Mouse (Mus musculus): ENCODE data around the gene Elp4.

Gene Elp4

DNA sequence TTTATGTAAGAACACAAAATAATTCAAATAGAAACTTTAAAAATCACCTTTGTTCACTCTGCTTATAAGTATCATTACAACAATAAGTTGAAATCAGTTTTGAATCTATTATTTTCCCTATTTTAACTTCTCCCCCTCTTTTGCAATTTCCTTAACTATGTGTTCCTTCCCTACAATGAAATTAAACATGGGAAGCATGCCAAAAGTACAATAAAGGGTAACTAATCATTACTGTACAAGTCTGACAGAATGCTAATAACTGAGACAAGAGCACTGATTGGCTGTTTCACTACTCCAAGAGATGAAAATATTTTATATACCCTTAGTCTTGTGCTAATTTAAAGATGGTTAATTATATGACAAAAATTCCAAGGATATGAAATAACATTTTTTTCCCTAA is 99.2 kb downstream of the Elp4 start:
- no peak for DNase-seq

DNA sequence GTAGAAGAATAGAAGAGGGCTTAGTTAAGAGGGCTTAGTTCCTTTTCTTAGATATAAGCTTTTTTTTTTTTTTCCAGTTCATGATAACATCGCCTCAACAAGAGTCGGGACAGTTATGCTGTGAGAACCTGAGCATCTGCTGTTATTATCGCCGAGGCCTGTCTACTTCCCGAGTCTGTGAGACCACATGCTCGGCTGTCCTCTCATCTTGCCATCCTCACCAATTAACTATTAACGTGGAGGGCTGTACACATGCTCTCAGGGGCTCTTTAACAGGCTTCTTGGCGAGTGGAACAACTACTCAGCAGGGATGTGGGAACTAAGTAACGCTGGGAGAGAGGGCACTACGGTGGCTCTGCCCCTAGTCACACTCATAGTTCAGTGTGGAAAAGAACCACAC is 99.9 kb downstream of the Elp4 start:
- DNase-seq: no peak

- DNase-seq: no peak
These were observed 100.9 kb downstream of the Elp4 start for GRCm38 (mm10) chr2:105803427-105803826.

DNA sequence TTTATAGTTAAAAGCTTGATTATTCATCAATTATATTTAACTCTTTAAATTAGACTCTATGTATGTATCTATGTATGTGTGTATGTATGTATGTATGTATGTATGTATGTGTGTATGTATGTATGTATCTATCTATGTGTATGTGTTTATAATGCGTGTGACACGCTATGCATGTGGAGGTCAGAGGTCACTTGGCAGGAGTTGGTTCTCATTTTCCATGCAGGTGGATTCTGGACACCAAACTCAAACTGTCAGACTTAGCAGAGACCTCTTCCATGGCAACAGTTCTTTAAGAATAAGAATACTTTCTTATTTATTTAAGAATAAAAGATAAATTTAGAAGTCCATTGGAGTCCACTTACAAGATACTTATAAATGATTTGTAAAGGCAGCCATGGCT is 101.5 kb downstream of the Elp4 start:
- DNase-seq: no peak

- DNase-seq: no peak
These were observed 102.8 kb downstream of the Elp4 start for GRCm38 (mm10) chr2:105801536-105801935.

GRCm38 (mm10) chr2:105800694-105801093 is 103.7 kb downstream of the Elp4 start:
- DNase-seq: no peak

- no peak for DNase-seq
These were observed 104.5 kb downstream of the Elp4 start for GRCm38 (mm10) chr2:105799840-105800239.

DNA sequence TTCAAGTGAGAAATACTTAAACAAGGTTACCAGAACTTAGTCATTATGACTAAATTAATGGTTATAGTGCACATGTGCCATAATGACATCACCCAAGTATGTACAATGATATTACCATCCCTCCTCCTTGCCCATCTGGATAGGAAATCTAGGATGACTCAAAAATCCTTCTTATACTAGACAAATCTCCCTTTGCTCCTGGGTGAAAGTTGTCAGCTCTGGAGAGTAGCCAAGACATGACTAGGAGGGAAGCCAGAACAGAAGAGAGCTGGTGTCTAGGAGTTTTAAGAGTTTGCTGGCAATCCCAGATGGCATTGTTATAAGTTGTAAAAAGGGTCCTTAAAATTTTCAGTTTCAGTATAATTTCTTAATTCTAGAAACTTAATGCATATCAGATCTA is 106.5 kb downstream of the Elp4 start:
- DNase-seq: no peak

GRCm38 (mm10) chr2:105796101-105796500 is 108.3 kb downstream of the Elp4 start:
- DNase-seq: no peak

DNA sequence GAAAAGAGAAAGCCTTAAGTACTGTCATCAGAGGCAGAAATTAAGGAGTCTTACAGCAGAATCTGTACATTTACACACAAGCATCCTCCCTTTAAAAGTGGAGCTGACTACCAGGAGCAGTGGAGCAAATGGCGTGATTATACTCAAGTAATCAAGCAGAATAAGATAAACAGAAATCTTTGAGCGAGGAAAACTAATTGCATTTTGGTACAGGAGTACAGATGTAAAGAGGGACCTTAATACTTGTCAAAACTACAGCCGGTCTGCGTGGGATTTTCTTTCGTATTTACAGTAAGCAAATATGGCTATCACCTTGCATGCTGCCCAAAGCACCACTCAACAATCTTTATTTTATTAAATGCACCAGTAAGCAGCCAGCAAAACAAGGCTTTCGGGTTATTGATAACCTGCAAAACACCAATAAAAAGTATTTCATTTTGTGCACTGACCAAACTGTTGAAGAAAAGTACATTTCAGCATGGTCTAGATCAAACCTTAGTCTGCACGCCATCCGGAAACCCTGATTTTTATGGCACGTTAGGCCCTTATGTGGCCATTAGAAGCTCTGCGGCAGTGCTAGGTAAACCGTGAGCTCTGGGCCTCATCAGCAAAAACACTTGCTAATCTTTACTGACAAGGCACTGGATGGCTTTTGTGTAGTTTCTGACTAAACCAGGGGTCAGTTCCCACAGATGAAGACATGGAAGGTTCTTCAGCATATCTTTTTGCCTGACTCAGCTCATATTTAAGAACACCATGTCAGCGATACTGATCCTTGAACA is 111.8 kb downstream of the Elp4 start:
- DNase-seq: no peak

DNA sequence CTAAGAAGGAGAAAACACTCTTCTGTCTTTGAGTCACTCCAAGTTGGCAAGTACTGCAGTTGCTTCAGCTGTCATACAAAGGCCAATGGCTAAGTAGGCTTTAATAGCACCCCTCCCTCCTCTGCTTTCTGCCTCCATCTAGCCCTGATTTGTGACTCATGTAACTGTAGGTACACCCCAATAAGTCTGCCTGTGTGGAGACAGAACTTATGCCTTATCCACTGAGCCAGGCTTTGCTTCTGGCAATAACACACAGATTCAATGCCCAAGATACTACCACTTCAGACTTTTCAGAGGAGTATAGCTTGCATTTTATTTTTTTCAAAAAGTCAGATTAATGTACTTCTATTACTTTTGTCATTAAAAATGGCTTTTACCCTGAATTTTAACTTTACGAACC is 114.4 kb downstream of the Elp4 start:
- DNase-seq: no peak

DNA sequence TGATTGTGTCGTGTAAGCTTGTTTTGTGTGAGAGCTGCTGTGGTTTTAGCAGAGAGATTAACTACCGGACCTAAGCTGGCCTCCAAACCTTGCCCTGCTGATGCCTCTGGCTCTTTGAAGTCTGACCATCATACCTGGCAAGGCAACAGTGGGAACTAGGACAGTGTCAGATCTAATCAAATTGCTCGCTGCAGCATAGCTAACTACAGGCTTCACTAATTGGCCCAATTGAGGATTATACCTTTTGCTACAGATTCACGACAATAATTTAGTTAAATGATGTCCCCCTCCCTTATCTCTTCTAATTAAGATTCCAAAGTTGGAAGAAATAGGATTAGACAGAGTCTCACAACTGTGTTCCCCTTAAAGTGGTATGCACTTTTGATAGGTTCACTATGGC is 116.6 kb downstream of the Elp4 start:
- DNase-seq: no peak

GRCm38 (mm10) chr2:105786986-105787385 is 117.4 kb downstream of the Elp4 start:
- no peak for DNase-seq

DNA sequence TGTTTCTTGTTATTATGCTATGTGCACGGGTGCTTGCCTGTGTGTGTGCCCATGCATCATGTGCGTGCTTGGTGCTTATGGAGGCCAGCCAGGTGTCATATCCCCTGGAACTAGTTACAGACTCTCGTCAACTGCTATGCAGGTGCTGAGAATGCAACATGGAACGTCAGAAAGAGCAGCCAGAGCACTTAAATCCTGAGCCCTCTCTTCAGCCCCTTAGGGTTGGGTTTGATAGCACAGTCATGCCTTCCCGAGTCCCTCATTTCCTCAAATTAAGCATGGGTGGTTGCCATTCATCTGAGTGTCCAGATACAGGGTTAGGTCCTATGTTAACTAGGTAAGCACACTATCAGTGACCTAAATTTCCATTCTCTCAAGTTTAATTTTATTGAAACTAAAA is 121.5 kb downstream of the Elp4 start:
- no peak for DNase-seq

- no peak for DNase-seq
These were observed 123.6 kb downstream of the Elp4 start for GRCm38 (mm10) chr2:105780739-105781138.

DNA sequence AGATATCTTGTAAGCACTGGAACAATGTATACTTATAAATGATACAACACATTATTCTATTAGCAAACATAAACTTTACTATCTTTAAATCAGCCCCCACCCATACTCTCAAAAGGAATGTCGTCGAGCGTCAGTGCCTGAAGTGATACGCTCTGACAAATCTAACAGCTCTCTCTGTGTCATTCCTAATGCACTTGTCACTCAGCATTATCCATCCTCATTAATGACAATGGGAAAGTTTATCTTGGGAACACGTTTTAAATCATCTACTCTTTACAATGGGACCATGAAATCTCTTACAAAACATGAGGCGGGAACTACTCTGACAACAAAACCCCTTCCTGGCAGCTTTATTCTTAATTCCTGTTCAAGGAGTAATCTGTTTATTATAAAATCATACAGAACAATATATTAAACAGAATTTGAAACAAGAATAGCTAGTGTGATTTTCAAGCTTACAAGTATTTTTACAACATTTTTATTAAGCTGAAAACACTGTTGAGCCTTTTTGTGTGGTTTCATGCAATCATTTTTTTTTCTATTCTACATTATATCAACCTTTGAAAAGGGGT is 125.0 kb downstream of the Elp4 start:
- DNase-seq: no peak

- no peak for DNase-seq
These were observed 133.1 kb downstream of the Elp4 start for GRCm38 (mm10) chr2:105771314-105771713.

- DNase-seq: no peak
These were observed 134.5 kb downstream of the Elp4 start for GRCm38 (mm10) chr2:105769747-105770328.

DNA sequence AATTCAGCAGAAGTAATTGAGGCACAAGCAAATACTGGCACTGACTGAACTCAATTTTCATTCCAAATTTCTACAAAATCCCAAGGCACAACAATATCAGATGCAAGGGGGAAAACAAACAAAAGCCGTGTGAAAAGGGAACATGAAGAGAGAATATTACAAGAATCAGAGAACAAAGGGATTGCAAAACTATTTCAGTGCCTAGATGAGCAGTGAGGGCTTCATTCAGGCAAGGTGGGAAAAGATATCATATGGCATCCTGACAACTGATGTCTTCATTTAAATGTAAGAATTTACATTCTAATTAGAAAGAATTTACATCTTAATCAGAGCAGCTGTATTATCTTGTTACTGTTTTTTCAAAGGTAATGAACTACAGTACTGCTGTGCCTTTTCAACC is 150.9 kb downstream of the Elp4 start:
- DNase-seq: no peak

GRCm38 (mm10) chr2:105749111-105749510 is 155.3 kb downstream of the Elp4 start:
- DNase-seq: no peak

- no peak for DNase-seq
These were observed 157.5 kb downstream of the Elp4 start for GRCm38 (mm10) chr2:105746896-105747295.

- no peak for DNase-seq
These were observed 168.2 kb downstream of the Elp4 start for GRCm38 (mm10) chr2:105736166-105736565.

DNA sequence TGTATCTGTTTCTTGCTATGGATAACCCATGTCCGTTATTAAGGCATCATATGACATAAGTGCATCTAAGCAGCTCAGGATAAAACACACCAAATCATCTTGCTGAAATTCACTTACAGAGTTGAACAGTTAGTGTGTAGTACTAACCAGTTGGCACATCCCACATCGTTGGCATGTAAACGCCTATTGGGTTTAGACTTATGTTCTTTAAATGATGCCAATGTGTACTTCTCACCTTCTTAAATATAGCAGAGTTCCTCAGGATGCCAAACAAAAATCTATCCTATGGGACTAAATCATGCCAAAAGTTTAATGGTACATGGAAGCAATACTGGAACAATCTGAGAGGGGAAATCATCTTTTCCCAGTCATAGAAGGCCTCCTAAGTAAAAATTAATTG is 173.7 kb downstream of the Elp4 start:
- DNase-seq: no peak

- DNase-seq: no peak
These were observed 177.7 kb downstream of the Elp4 start for GRCm38 (mm10) chr2:105726657-105727056.

Data from thymus, adult 18-20 months (tissue).